Mouse (Mus musculus): ENCODE measurements around the gene Hif1an. TPM values are rescaled to one million over a fixed set of nuclear protein-coding genes. Genes with fewer than 3 reads are reported as not detected.

Hif1an gene
- polyA plus RNA-seq, 1 experiment from 2014 or later = 28.2 TPM

GRCm38 (mm10) chr19:44530018-44530417 lies 32.6 kb upstream of the Hif1an start:
- 90% methylated on average over 6 of the region's 6 CpGs for WGBS
- H3K4me3 ChIP-seq (ENCODE audit: low read depth, low read length) = no peak overlapping the region
- no peak overlapping the region for H3K4me2 ChIP-seq (ENCODE audit: low read depth, low read length)
- no peaks in the 10 kb centered on the region for H3K4me1 ChIP-seq (ENCODE audit: control insufficient read depth, insufficient read depth, low read length)
- no peak for ATAC-seq (ENCODE audit: low read depth)
- no peaks in the 10 kb centered on the region for H3K36me3 ChIP-seq (ENCODE audit: control insufficient read depth, insufficient read depth, low read length)
- no peaks in the 10 kb centered on the region for H3K9me3 ChIP-seq (ENCODE audit: control insufficient read depth, low read length)
- no peaks in the 10 kb centered on the region for H3K27me3 ChIP-seq (ENCODE audit: control insufficient read depth, insufficient read depth, low read length)
- H3K27ac ChIP-seq (ENCODE audit: low read depth, low read length) = no peak overlapping the region
- H3K9ac ChIP-seq (replicated peaks; ENCODE audit: low read depth, low read length) = no peak overlapping the region

DNA sequence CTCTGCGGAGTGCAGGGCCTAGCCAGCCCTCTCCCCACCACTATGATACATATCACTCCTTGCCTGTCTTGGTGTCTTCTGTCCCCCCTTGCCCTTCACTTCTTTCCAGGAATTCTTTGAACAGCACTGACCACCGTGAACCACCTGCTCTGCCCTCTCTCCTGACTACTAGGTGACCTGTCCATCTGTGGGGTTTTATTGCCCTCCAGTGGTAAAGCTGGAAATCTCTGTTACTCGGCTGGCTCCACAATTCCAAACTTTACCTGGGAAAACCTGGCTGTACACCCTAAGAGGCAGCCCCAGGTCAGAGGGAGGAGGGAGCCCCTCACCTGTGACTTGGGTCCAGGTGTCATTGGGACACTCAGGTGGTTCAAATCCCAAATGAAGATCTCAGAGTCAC lies 27.3 kb upstream of the Hif1an start:
- Histone ChIP-seq H3K27ac (ENCODE audit: low read depth, low read length) (no peak overlapping the region), H3K4me3 (ENCODE audit: low read depth, low read length) (no peak overlapping the region), H3K36me3 (ENCODE audit: control insufficient read depth, insufficient read depth, low read length) (no peaks in the 10 kb centered on the region), H3K4me2 (ENCODE audit: low read depth, low read length) (no peak overlapping the region), H3K9me3 (ENCODE audit: control insufficient read depth, low read length) (no peaks in the 10 kb centered on the region), H3K9ac (replicated peaks; ENCODE audit: low read depth, low read length) (no peak overlapping the region), H3K4me1 (ENCODE audit: control insufficient read depth, insufficient read depth, low read length) (no peaks in the 10 kb centered on the region), H3K27me3 (ENCODE audit: control insufficient read depth, insufficient read depth, low read length) (no peaks in the 10 kb centered on the region)
- WGBS = 38% methylated on average over 3 of the region's 3 CpGs
- no peak for ATAC-seq (ENCODE audit: low read depth)

DNA sequence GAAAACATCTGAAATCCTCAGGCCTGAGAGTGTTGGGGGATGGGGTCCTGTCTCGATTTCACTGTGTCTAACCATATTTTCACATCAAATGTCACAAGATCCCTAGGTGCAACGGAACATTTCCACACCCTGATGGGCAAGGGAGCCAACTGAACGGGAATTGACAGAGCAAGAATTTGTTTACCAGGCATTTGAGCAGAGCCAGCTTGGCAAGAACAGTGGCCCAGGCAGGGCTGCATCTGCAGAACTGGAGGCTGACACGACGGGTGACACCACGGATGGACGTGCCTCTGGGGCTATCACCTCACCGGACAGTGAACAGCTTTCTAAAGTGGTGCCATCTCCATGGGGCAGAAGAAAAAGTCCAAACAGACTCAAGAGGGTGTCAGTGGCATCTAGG lies 25.2 kb upstream of the Hif1an start:
- Histone ChIP-seq H3K9me3 (ENCODE audit: control insufficient read depth, low read length) (no peaks in the 10 kb centered on the region), H3K27me3 (ENCODE audit: control insufficient read depth, insufficient read depth, low read length) (no peaks in the 10 kb centered on the region), H3K4me2 (ENCODE audit: low read depth, low read length) (no peak overlapping the region), H3K4me3 (ENCODE audit: low read depth, low read length) (no peak overlapping the region), H3K9ac (replicated peaks; ENCODE audit: low read depth, low read length) (no peak overlapping the region), H3K27ac (ENCODE audit: low read depth, low read length) (no peak overlapping the region), H3K36me3 (ENCODE audit: control insufficient read depth, insufficient read depth, low read length) (no peaks in the 10 kb centered on the region), H3K4me1 (ENCODE audit: control insufficient read depth, insufficient read depth, low read length) (no peaks in the 10 kb centered on the region)
- ATAC-seq (ENCODE audit: low read depth) = no peak
- WGBS = 85% methylated on average over 8 of the region's 8 CpGs

DNA sequence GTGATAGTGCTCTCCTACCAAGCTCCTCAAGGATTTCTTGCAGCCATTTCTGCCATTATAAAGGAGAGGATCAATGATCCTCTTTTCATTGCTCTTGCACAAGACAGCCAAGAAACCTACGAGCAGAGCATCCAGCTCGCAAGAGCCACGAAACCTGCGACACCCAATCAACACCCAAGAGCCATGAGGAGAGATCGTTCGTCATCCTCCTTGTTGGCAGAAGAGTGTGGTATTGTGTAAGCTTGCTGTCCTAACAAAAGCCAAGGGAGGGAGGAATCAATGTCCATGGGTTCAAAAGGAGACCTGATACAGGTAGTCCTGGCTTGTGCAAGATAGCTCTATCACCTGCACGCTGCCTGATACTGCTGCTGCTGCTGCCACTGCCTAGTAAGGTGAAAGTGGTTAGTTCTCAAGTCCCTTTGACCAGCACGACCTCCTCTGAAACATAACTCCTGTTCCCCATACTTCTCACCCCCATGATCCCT lies 19.9 kb upstream of the Hif1an start:
- H3K27ac ChIP-seq (ENCODE audit: low read depth, low read length) = no peak overlapping the region
- WGBS = 89% methylated on average over 8 of the region's 8 CpGs
- H3K36me3 ChIP-seq (ENCODE audit: control insufficient read depth, insufficient read depth, low read length) = no peaks in the 10 kb centered on the region
- no peak overlapping the region for H3K9ac ChIP-seq (replicated peaks; ENCODE audit: low read depth, low read length)
- H3K4me3 ChIP-seq (ENCODE audit: low read depth, low read length) = no peak overlapping the region
- H3K4me2 ChIP-seq (ENCODE audit: low read depth, low read length) = no peak overlapping the region
- no peaks in the 10 kb centered on the region for H3K9me3 ChIP-seq (ENCODE audit: control insufficient read depth, low read length)
- no peaks in the 10 kb centered on the region for H3K27me3 ChIP-seq (ENCODE audit: control insufficient read depth, insufficient read depth, low read length)
- ATAC-seq (ENCODE audit: low read depth) = no peak
- H3K4me1 ChIP-seq (ENCODE audit: control insufficient read depth, insufficient read depth, low read length) = no peaks in the 10 kb centered on the region

GRCm38 (mm10) chr19:44544372-44544771 lies 18.3 kb upstream of the Hif1an start:
- Histone ChIP-seq H3K27me3 (ENCODE audit: control insufficient read depth, insufficient read depth, low read length) (no peaks in the 10 kb centered on the region), H3K27ac (ENCODE audit: low read depth, low read length) (no peak overlapping the region), H3K4me1 (ENCODE audit: control insufficient read depth, insufficient read depth, low read length) (no peaks in the 10 kb centered on the region), H3K9ac (replicated peaks; ENCODE audit: low read depth, low read length) (no peak overlapping the region), H3K9me3 (ENCODE audit: control insufficient read depth, low read length) (no peaks in the 10 kb centered on the region), H3K4me3 (ENCODE audit: low read depth, low read length) (no peak overlapping the region), H3K4me2 (ENCODE audit: low read depth, low read length) (no peak overlapping the region), H3K36me3 (ENCODE audit: control insufficient read depth, insufficient read depth, low read length) (no peaks in the 10 kb centered on the region; the same call in 1 of the 2 replicates)
- WGBS = 61% methylated on average over 10 of the region's 10 CpGs
- no peak for ATAC-seq (ENCODE audit: low read depth)

- no peaks in the 10 kb centered on the region for H3K4me1 ChIP-seq (ENCODE audit: control insufficient read depth, insufficient read depth, low read length)
- H3K27me3 ChIP-seq (ENCODE audit: control insufficient read depth, insufficient read depth, low read length) = no peaks in the 10 kb centered on the region
- 3% methylated on average over 13 of the region's 13 CpGs for WGBS
- no peaks in the 10 kb centered on the region for H3K9me3 ChIP-seq (ENCODE audit: control insufficient read depth, low read length)
- H3K27ac ChIP-seq (ENCODE audit: low read depth, low read length) = no peak overlapping the region
- ATAC-seq (ENCODE audit: low read depth) = no peak
- peak overlapping the region; percentile 72 for H3K4me2 ChIP-seq (ENCODE audit: low read depth, low read length)
- no peaks in the 10 kb centered on the region; the same call in 1 of the 2 replicates for H3K36me3 ChIP-seq (ENCODE audit: control insufficient read depth, insufficient read depth, low read length)
- H3K9ac ChIP-seq (replicated peaks; ENCODE audit: low read depth, low read length) = no peak overlapping the region
- no peak overlapping the region for H3K4me3 ChIP-seq (ENCODE audit: low read depth, low read length)
Observed at GRCm38 (mm10) chr19:44544775-44545174, 17.9 kb upstream of the Hif1an start.

- Histone ChIP-seq H3K36me3 (ENCODE audit: control insufficient read depth, insufficient read depth, low read length) (peaks cover 5% of the 10 kb centered on the region; the same call in 1 of the 2 replicates), H3K4me1 (ENCODE audit: control insufficient read depth, insufficient read depth, low read length) (no peaks in the 10 kb centered on the region), H3K9me3 (ENCODE audit: control insufficient read depth, low read length) (no peaks in the 10 kb centered on the region), H3K9ac (replicated peaks; ENCODE audit: low read depth, low read length) (peak within 1 kb of the TSS; percentile 46; the same call in 1 of the 2 replicates), H3K27ac (ENCODE audit: low read depth, low read length) (no peak within 1 kb of the TSS), H3K4me3 (ENCODE audit: low read depth, low read length) (peak within 1 kb of the TSS; percentile 37), H3K4me2 (ENCODE audit: low read depth, low read length) (peak within 1 kb of the TSS; percentile 72), H3K27me3 (ENCODE audit: control insufficient read depth, insufficient read depth, low read length) (no peaks in the 10 kb centered on the region)
- under 1% methylated on average over 45 of the region's 47 CpGs for WGBS
- ATAC-seq (ENCODE audit: low read depth) = peak; percentile 59; the same call in 1 of the 2 replicates
Observed at GRCm38 (mm10) chr19:44545321-44546041, 17.2 kb upstream of the Hif1an start, which contains the start of gene Sec31b. Gene Sec31b, minus strand, starts transcription at chr19:44545864.

GRCm38 (mm10) chr19:44552731-44553130 lies 9.9 kb upstream of the Hif1an start, which contains the start of gene Gm20538:
Gene Gm20538, minus strand, starts transcription at chr19:44552831.
- H3K27ac ChIP-seq (ENCODE audit: low read depth, low read length) = no peak within 1 kb of the TSS
- WGBS = 96% methylated on average over 4 of the region's 4 CpGs
- H3K36me3 ChIP-seq (ENCODE audit: control insufficient read depth, insufficient read depth, low read length) = peaks cover 26% of the 10 kb centered on the region
- H3K27me3 ChIP-seq (ENCODE audit: control insufficient read depth, insufficient read depth, low read length) = no peaks in the 10 kb centered on the region
- peak within 1 kb of the TSS; percentile 80; the same call in 1 of the 2 replicates for H3K4me2 ChIP-seq (ENCODE audit: low read depth, low read length)
- no peak within 1 kb of the TSS for H3K9ac ChIP-seq (replicated peaks; ENCODE audit: low read depth, low read length)
- no peak for ATAC-seq (ENCODE audit: low read depth)
- peak within 1 kb of the TSS; percentile 1; the same call in 1 of the 2 replicates for H3K4me3 ChIP-seq (ENCODE audit: low read depth, low read length)
- peaks cover 11% of the 10 kb centered on the region for H3K4me1 ChIP-seq (ENCODE audit: control insufficient read depth, insufficient read depth, low read length)
- H3K9me3 ChIP-seq (ENCODE audit: control insufficient read depth, low read length) = no peaks in the 10 kb centered on the region

DNA sequence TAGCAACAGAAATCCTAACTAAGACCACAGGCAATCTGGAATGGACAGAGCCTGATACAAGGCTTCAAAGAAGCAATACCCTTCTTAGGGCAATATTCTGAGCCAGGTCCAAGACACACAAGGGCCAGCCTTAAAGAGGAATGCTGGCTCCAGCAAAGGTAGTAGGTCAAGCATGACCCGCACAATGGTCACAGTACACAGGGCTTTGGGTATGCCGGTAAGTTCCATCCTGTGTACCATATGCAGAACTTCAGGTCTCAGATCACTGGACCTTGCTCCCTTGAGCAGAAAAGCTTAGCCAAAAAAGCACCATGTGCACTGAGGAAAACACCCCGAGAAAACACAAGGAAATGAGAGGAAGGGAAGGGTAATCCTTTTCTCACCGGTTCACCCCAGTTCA lies 9.4 kb upstream of the Hif1an start:
- Histone ChIP-seq H3K4me3 (ENCODE audit: low read depth, low read length) (peak overlapping the region; percentile 1; the same call in 1 of the 2 replicates), H3K9ac (replicated peaks; ENCODE audit: low read depth, low read length) (no peak overlapping the region), H3K36me3 (ENCODE audit: control insufficient read depth, insufficient read depth, low read length) (peaks cover 26% of the 10 kb centered on the region), H3K27ac (ENCODE audit: low read depth, low read length) (no peak overlapping the region), H3K4me1 (ENCODE audit: control insufficient read depth, insufficient read depth, low read length) (peaks cover 11% of the 10 kb centered on the region), H3K9me3 (ENCODE audit: control insufficient read depth, low read length) (no peaks in the 10 kb centered on the region), H3K4me2 (ENCODE audit: low read depth, low read length) (peak overlapping the region; percentile 80; the same call in 1 of the 2 replicates), H3K27me3 (ENCODE audit: control insufficient read depth, insufficient read depth, low read length) (no peaks in the 10 kb centered on the region)
- no peak for ATAC-seq (ENCODE audit: low read depth)
- 97% methylated on average over 4 of the region's 4 CpGs for WGBS

Data from neural tube, embryonic 14.5 days (tissue).